Mouse (Mus musculus) neural tube, embryonic 12.5 days (tissue): ENCODE measurements around the gene Nfyb. TPM values are rescaled to one million over a fixed set of nuclear protein-coding genes. Genes with fewer than 3 reads are reported as not detected.
A peak's percentile ranks its signal among the peaks of the same experiment; 100 is the strongest.

Experiments used
- ATAC-seq: fragments of 200-750 bp; cut with Nextera tagmentation; 2 replicates; pipeline ENCODE4 v1.8.0; 2017; ENCODE audit warnings: low read depth, mild to moderate bottlenecking, moderate TSS enrichment, moderate library complexity; ENCODE audit not compliant: low FRiP score
- H3K27ac ChIP-seq: fragments of 300-500 bp; sonication (generic); 2 replicates; pipeline ENCODE4 v1.5.1; 2016
- H3K27me3 ChIP-seq: fragments of 300-500 bp; sonication (generic); replicated peaks from 2 replicates; pipeline ENCODE4 v1.6.1; 2016; ENCODE audit warnings: mild to moderate bottlenecking
- H3K36me3 ChIP-seq: fragments of 300-500 bp; sonication (generic); 2 replicates; pipeline ENCODE4 v1.6.1; 2016; ENCODE audit warnings: mild to moderate bottlenecking
- H3K4me1 ChIP-seq: fragments of 300-500 bp; sonication (generic); 2 replicates; pipeline ENCODE4 v1.6.1; 2016
- H3K4me2 ChIP-seq: fragments of 300-500 bp; sonication (generic); replicated peaks from 2 replicates; pipeline ENCODE4 v1.6.1; 2016; ENCODE audit warnings: mild to moderate bottlenecking
- H3K4me3 ChIP-seq: fragments of 300-500 bp; sonication (generic); 2 replicates; pipeline ENCODE4 v1.5.1; 2016
- H3K9ac ChIP-seq: fragments of 300-500 bp; sonication (generic); 2 replicates; pipeline ENCODE4 v1.6.1; 2016; ENCODE audit warnings: mild to moderate bottlenecking
- H3K9me3 ChIP-seq: fragments of 300-500 bp; sonication (generic); 2 replicates; pipeline ENCODE4 v1.6.1; 2016; ENCODE audit warnings: mild to moderate bottlenecking
- WGBS: fragments of 180-500 bp; shearing (Covaris S2); methylation state at CpG from one replicate; pipeline ENCODE4 v1.1.7; 2016; 5-methylcytosine and 5-hydroxymethylcytosine counted together
- polyA plus RNA-seq: library from polyadenylated mRNA; unstranded; fragments of >200 nt; fragmentation: Nextera tagmentation; extraction: Ambion mirVana; gene quantifications from 2 replicates; pipeline ENCODE4 v1.2.1, GENCODE M21; 2016

Nfyb gene
- polyA plus RNA-seq, 1 experiment from 2014 or later, result 56.8 TPM

DNA sequence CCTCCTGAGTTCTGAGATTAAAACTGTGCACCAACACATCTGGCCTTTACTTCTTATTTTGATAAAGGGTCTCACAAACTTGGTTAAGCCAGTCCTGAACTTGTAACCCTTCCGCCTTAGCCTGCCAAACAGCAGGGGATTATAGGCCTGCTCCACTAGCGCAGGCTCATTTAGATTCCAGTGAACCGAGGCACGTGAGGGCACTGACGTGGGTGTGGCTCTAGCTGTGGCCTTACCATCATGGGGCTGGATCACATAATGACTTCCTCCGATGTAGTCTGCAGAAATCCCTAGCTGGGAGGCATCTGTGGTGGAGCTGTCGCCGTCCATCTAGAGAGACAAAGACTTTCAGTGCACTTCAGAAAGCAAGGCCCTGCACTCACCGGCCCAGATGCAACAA, 7.5 kb downstream of the Nfyb start:
- Histone ChIP-seq H3K9ac (no peak overlapping the region), H3K4me1 (peaks cover 32% of the 10 kb centered on the region), H3K4me3 (no peak overlapping the region), H3K27ac (no peak overlapping the region), H3K9me3 (no peaks in the 10 kb centered on the region), H3K27me3 (no peaks in the 10 kb centered on the region), H3K4me2 (no peak overlapping the region), H3K36me3 (peaks cover 87% of the 10 kb centered on the region)
- ATAC-seq, result no peak
- WGBS, result 76% methylated on average over 9 of the region's 9 CpGs

- Histone ChIP-seq H3K9ac (no peak overlapping the region), H3K4me1 (peaks cover 21% of the 10 kb centered on the region), H3K27ac (no peak overlapping the region), H3K4me3 (no peak overlapping the region), H3K27me3 (no peaks in the 10 kb centered on the region), H3K4me2 (no peak overlapping the region), H3K36me3 (peaks cover 94% of the 10 kb centered on the region), H3K9me3 (no peaks in the 10 kb centered on the region)
- 95% methylated on average over 11 of the region's 11 CpGs for WGBS
- no peak for ATAC-seq
These were observed 8.6 kb downstream of the Nfyb start for GRCm38 (mm10) chr10:82755213-82755890.

DNA sequence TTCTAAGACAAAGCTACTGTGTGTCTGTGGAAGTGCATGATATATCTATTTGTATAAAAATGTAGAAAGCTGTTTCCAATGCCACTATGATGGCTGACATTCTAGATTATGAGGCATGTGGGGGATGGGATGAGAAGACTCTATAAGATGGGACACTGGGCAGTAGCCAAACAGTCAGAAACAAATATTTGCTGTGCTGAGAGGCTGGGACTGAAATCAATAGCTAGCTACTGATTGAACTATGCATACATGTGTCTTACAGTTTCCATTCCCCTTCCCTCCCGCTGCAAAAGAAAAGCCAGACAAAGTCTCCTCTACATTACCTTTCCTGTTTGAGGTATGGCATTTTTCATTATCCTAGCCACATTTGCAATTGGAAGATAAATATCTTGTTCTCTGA, 9.3 kb downstream of the Nfyb start:
- WGBS, result 94% methylated on average over 1 of the region's 1 CpGs
- no peak overlapping the region for H3K4me2 ChIP-seq
- peaks cover 92% of the 10 kb centered on the region for H3K36me3 ChIP-seq
- no peak overlapping the region for H3K4me3 ChIP-seq
- no peak overlapping the region for H3K27ac ChIP-seq
- H3K9me3 ChIP-seq, result no peaks in the 10 kb centered on the region
- peaks cover 19% of the 10 kb centered on the region; the same call in 1 of the 2 replicates for H3K4me1 ChIP-seq
- no peaks in the 10 kb centered on the region for H3K27me3 ChIP-seq
- H3K9ac ChIP-seq, result no peak overlapping the region
- ATAC-seq, result no peak

- no peak overlapping the region for H3K4me2 ChIP-seq
- no peak for ATAC-seq
- H3K36me3 ChIP-seq, result peaks cover 94% of the 10 kb centered on the region
- H3K9me3 ChIP-seq, result no peaks in the 10 kb centered on the region
- WGBS, result 96% methylated on average over 3 of the region's 3 CpGs
- H3K9ac ChIP-seq, result no peak overlapping the region
- peaks cover 9% of the 10 kb centered on the region; the same call in 1 of the 2 replicates for H3K4me1 ChIP-seq
- H3K4me3 ChIP-seq, result no peak overlapping the region
- H3K27me3 ChIP-seq, result no peaks in the 10 kb centered on the region
- no peak overlapping the region for H3K27ac ChIP-seq
These were observed 11.0 kb downstream of the Nfyb start for GRCm38 (mm10) chr10:82752921-82753320.

GRCm38 (mm10) chr10:82750778-82751177, 13.2 kb downstream of the Nfyb start:
- Histone ChIP-seq H3K36me3 (peaks cover 90% of the 10 kb centered on the region), H3K4me1 (no peaks in the 10 kb centered on the region), H3K4me3 (no peak overlapping the region), H3K27ac (no peak overlapping the region), H3K27me3 (no peaks in the 10 kb centered on the region), H3K4me2 (no peak overlapping the region), H3K9me3 (no peaks in the 10 kb centered on the region), H3K9ac (no peak overlapping the region)
- 87% methylated on average over 6 of the region's 6 CpGs for WGBS
- ATAC-seq, result no peak

GRCm38 (mm10) chr10:82746988-82747850, 16.7 kb downstream of the Nfyb start:
- Histone ChIP-seq H3K4me3 (no peak overlapping the region), H3K27me3 (no peaks in the 10 kb centered on the region), H3K9me3 (no peaks in the 10 kb centered on the region), H3K9ac (no peak overlapping the region), H3K36me3 (peaks cover 67% of the 10 kb centered on the region), H3K4me2 (no peak overlapping the region), H3K4me1 (no peaks in the 10 kb centered on the region), H3K27ac (no peak overlapping the region)
- WGBS, result 91% methylated on average over 15 of the region's 15 CpGs
- no peak for ATAC-seq

- ATAC-seq, result no peak
These were observed 18.6 kb downstream of the Nfyb start for GRCm38 (mm10) chr10:82745301-82745700.

GRCm38 (mm10) chr10:82744296-82744695, 19.6 kb downstream of the Nfyb start:
- WGBS, result 89% methylated on average over 6 of the region's 6 CpGs
- no peaks in the 10 kb centered on the region for H3K4me1 ChIP-seq

More at GRCm38 (mm10) chr10:82745301-82745700, 18.6 kb downstream of the Nfyb start:
- no peak overlapping the region for H3K4me2 ChIP-seq
- no peak overlapping the region for H3K27ac ChIP-seq
- H3K4me1 ChIP-seq, result no peaks in the 10 kb centered on the region
- no peak overlapping the region for H3K4me3 ChIP-seq
- peaks cover 48% of the 10 kb centered on the region for H3K36me3 ChIP-seq
- 89% methylated on average over 5 of the region's 5 CpGs for WGBS
- no peaks in the 10 kb centered on the region for H3K9me3 ChIP-seq
- no peaks in the 10 kb centered on the region for H3K27me3 ChIP-seq
- no peak overlapping the region for H3K9ac ChIP-seq

DNA sequence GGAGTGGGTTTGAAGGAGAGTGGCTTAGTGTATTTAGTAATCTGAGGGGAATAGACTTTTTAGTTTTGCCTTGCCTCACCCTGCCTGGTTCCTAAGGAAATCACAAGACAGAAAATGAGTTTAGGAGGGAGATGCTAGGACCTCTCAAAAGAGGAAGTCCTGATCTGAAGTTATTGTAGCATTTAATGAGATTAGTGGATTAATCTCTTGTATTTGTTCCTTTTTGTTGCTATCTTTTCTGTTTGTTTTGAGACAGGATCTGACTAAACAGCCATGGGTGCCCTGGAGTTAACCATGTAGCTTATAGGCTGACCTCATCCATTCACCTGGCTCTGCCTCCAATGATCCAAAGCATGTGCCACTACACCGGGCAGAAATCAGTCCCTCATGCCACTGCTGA, 21.4 kb downstream of the Nfyb start:
- Histone ChIP-seq H3K4me1 (no peaks in the 10 kb centered on the region), H3K9ac (no peak overlapping the region), H3K27ac (no peak overlapping the region), H3K4me2 (no peak overlapping the region), H3K9me3 (no peaks in the 10 kb centered on the region), H3K4me3 (no peak overlapping the region), H3K36me3 (peaks cover 35% of the 10 kb centered on the region), H3K27me3 (no peaks in the 10 kb centered on the region)
- 92% methylated on average over 1 of the region's 1 CpGs for WGBS
- no peak for ATAC-seq

More at GRCm38 (mm10) chr10:82744296-82744695, 19.6 kb downstream of the Nfyb start:
- no peak for ATAC-seq
- Histone ChIP-seq H3K27ac (no peak overlapping the region), H3K9me3 (no peaks in the 10 kb centered on the region), H3K4me3 (no peak overlapping the region), H3K4me2 (no peak overlapping the region), H3K36me3 (peaks cover 47% of the 10 kb centered on the region), H3K9ac (no peak overlapping the region), H3K27me3 (no peaks in the 10 kb centered on the region)

GRCm38 (mm10) chr10:82741876-82742275, 22.1 kb downstream of the Nfyb start:
- Histone ChIP-seq H3K4me2 (no peak overlapping the region), H3K4me3 (no peak overlapping the region), H3K4me1 (no peaks in the 10 kb centered on the region), H3K9me3 (no peaks in the 10 kb centered on the region), H3K9ac (no peak overlapping the region), H3K36me3 (peaks cover 28% of the 10 kb centered on the region), H3K27me3 (no peaks in the 10 kb centered on the region), H3K27ac (no peak overlapping the region)
- WGBS, result 89% methylated on average over 4 of the region's 4 CpGs
- ATAC-seq, result no peak

DNA sequence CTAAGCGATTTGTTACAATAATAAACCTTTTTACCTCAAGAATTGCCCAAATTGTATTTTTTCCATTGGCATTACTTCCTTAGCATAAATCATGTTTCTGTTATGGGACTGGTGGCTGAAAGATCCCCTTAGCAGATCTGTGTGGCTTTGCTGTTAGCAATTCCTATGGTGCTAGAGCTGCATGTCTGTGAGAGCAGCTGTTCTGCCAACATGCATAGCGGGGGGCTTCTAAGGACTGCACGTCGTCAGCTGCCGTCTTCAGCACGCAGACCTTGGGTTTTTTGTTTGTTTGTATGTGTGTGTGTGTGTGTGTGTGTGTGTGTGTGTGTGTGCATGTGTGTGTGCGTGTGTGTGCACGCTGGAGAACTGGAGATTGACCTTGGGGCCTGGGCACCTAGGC, 22.6 kb downstream of the Nfyb start:
- Histone ChIP-seq H3K9ac (no peak overlapping the region), H3K4me2 (no peak overlapping the region), H3K27ac (no peak overlapping the region), H3K27me3 (no peaks in the 10 kb centered on the region), H3K36me3 (peaks cover 24% of the 10 kb centered on the region), H3K9me3 (no peaks in the 10 kb centered on the region), H3K4me1 (no peaks in the 10 kb centered on the region), H3K4me3 (no peak overlapping the region)
- WGBS, result 72% methylated on average over 8 of the region's 8 CpGs
- no peak for ATAC-seq

GRCm38 (mm10) chr10:82699296-82699941, 64.5 kb downstream of the Nfyb start:
- ATAC-seq, result peak; percentile 81
- Histone ChIP-seq H3K9me3 (no peaks in the 10 kb centered on the region), H3K36me3 (peaks cover 11% of the 10 kb centered on the region), H3K27ac (no peak overlapping the region), H3K4me3 (peak overlapping the region; percentile 95), H3K9ac (peak overlapping the region; percentile 82), H3K4me1 (peaks cover 10% of the 10 kb centered on the region), H3K27me3 (no peaks in the 10 kb centered on the region), H3K4me2 (peak overlapping the region; percentile 90)
- under 1% methylated on average over 58 of the region's 59 CpGs for WGBS
